Mouse (Mus musculus) kidney, postnatal 0 days (tissue): ENCODE results near the gene 6430571L13Rik. TPM values are rescaled to one million over a fixed set of nuclear protein-coding genes. Genes with fewer than 3 reads are reported as not detected.

Source experiments
- ATAC-seq: fragments of 200-750 bp; cut with Nextera tagmentation; replicated peaks from 2 replicates; pipeline ENCODE4 v1.8.0; 2017; ENCODE audit warnings: low read depth, moderate number of reproducible peaks, moderate TSS enrichment, moderate library complexity; ENCODE audit not compliant: low FRiP score
- DNase-seq: peaks from one replicate; pipeline ENCODE4 v3.0.0-alpha.2; 2016; ENCODE audit warnings: low spot score
- H3K27ac ChIP-seq: fragments of 300-500 bp; sonication (generic); 2 replicates; pipeline ENCODE4 v1.5.1; 2014; ENCODE audit warnings: mild to moderate bottlenecking
- H3K27me3 ChIP-seq: fragments of 300-500 bp; sonication (generic); 2 replicates; pipeline ENCODE4 v1.6.1; 2014; ENCODE audit warnings: low read length, mixed read lengths; ENCODE audit not compliant: insufficient read depth
- H3K36me3 ChIP-seq: fragments of 300-500 bp; sonication (generic); 2 replicates; pipeline ENCODE4 v1.6.1; 2014; ENCODE audit warnings: low read length, mixed read lengths; ENCODE audit not compliant: insufficient read depth
- H3K4me1 ChIP-seq: fragments of 300-500 bp; sonication (generic); replicated peaks from 2 replicates; pipeline ENCODE4 v1.6.1; 2014; ENCODE audit warnings: antibody characterized with exemption, low read length, mixed read lengths; ENCODE audit not compliant: insufficient read depth
- H3K4me2 ChIP-seq: fragments of 300-500 bp; sonication (generic); 2 replicates; pipeline ENCODE4 v1.6.1; 2014; ENCODE audit warnings: mild to moderate bottlenecking, low read length, moderate library complexity, mixed read lengths
- H3K4me3 ChIP-seq: fragments of 300-500 bp; sonication (generic); replicated peaks from 2 replicates; pipeline ENCODE4 v1.5.1; 2014; ENCODE audit warnings: low read depth, low read length
- H3K9ac ChIP-seq: fragments of 300-500 bp; sonication (generic); 2 replicates; pipeline ENCODE4 v1.6.1; 2014; ENCODE audit warnings: low read depth, low read length
- H3K9me3 ChIP-seq: fragments of 300-500 bp; sonication (generic); replicated peaks from 2 replicates; pipeline ENCODE4 v1.6.1; 2016; ENCODE audit warnings: low read length, inconsistent platforms, mixed read lengths
- CTCF ChIP-seq: IDR thresholded peaks from 2 replicates; pipeline ENCODE4 v1.5.1; 2016; ENCODE audit warnings: antibody characterized with exemption, low read depth, mild to moderate bottlenecking, moderate library complexity
- WGBS: fragments of 180-500 bp; shearing (Covaris S2); extraction: QIAGEN DNeasy Blood & Tissue Kit; methylation state at CpG from one replicate; pipeline ENCODE4 v1.1.7; 2014; 5-methylcytosine and 5-hydroxymethylcytosine counted together
- polyA plus RNA-seq: library from polyadenylated mRNA; unstranded; fragments of >200 nt; fragmentation: Nextera tagmentation; extraction: Ambion mirVana; gene quantifications from 2 replicates; pipeline ENCODE4 v1.2.1, GENCODE M21; 2015

6430571L13Rik gene
- polyA plus RNA-seq, 1 experiment from 2014 or later: 2.0 TPM

GRCm38 (mm10) chr9:107354826-107355225, 14.4 kb downstream of the 6430571L13Rik start:
- no peaks in the 10 kb centered on the region for H3K4me1 ChIP-seq
- no peaks in the 10 kb centered on the region for H3K9me3 ChIP-seq
- DNase-seq: no peak
- no peak for ATAC-seq
- no peak overlapping the region for H3K4me2 ChIP-seq
- H3K36me3 ChIP-seq: no peaks in the 10 kb centered on the region
- H3K27ac ChIP-seq: no peak overlapping the region
- H3K9ac ChIP-seq: no peak overlapping the region
- peaks cover 5% of the 10 kb centered on the region for H3K27me3 ChIP-seq
- TF ChIP-seq CTCF: no peak
- 67% methylated on average over 1 of the region's 1 CpGs for WGBS
- no peak overlapping the region for H3K4me3 ChIP-seq

- Histone ChIP-seq H3K36me3 (no peaks in the 10 kb centered on the region), H3K9me3 (no peaks in the 10 kb centered on the region), H3K4me1 (0 out of 2 replicates have a peak, but pooled peaks cover 4% of the 10 kb centered on the region), H3K27me3 (peaks cover 5% of the 10 kb centered on the region), H3K9ac (no peak overlapping the region), H3K4me2 (no peak overlapping the region), H3K4me3 (no peak overlapping the region), H3K27ac (no peak overlapping the region)
- TF ChIP-seq CTCF: peak; percentile 69
- ATAC-seq: no peak
- WGBS: 53% methylated on average over 7 of the region's 7 CpGs
- DNase-seq: peak; percentile 75
Observed at GRCm38 (mm10) chr9:107355870-107356765, 15.7 kb downstream of the 6430571L13Rik start.

- Histone ChIP-seq H3K4me2 (no peak overlapping the region), H3K9ac (no peak overlapping the region), H3K27ac (no peak overlapping the region), H3K9me3 (no peaks in the 10 kb centered on the region), H3K4me1 (0 out of 2 replicates have a peak, but pooled peaks cover 4% of the 10 kb centered on the region), H3K36me3 (no peaks in the 10 kb centered on the region), H3K4me3 (no peak overlapping the region), H3K27me3 (peaks cover 5% of the 10 kb centered on the region)
- WGBS: 24% methylated on average over 5 of the region's 5 CpGs
- no peak for ATAC-seq
- DNase-seq: peak; percentile 77
- TF ChIP-seq CTCF: peak; percentile 94
Observed at GRCm38 (mm10) chr9:107357651-107358050, 17.2 kb downstream of the 6430571L13Rik start.

GRCm38 (mm10) chr9:107360989-107361388, 20.6 kb downstream of the 6430571L13Rik start:
- H3K9me3 ChIP-seq: no peaks in the 10 kb centered on the region
- DNase-seq: peak; percentile 58
- peaks cover 5% of the 10 kb centered on the region for H3K27me3 ChIP-seq
- no peak overlapping the region for H3K4me2 ChIP-seq
- H3K9ac ChIP-seq: no peak overlapping the region
- peak; percentile 45; the same call in 1 of the 2 replicates for ATAC-seq
- no peak overlapping the region for H3K27ac ChIP-seq
- H3K4me1 ChIP-seq: 0 out of 2 replicates have a peak, but pooled peaks cover 4% of the 10 kb centered on the region
- no peak overlapping the region for H3K4me3 ChIP-seq
- no peaks in the 10 kb centered on the region for H3K36me3 ChIP-seq
- TF ChIP-seq CTCF: no peak
- 13% methylated on average over 3 of the region's 3 CpGs for WGBS

GRCm38 (mm10) chr9:107366644-107367043, 26.2 kb downstream of the 6430571L13Rik start:
- no peak overlapping the region for H3K9ac ChIP-seq
- no peak overlapping the region for H3K27ac ChIP-seq
- WGBS: 6% methylated on average over 3 of the region's 3 CpGs
- H3K4me1 ChIP-seq: no peaks in the 10 kb centered on the region
- no peaks in the 10 kb centered on the region for H3K9me3 ChIP-seq
- H3K27me3 ChIP-seq: no peaks in the 10 kb centered on the region
- H3K36me3 ChIP-seq: no peaks in the 10 kb centered on the region
- 0 out of 2 replicates have a peak, but pooled peaks have one; percentile 17 for ATAC-seq
- peak; percentile 61 for DNase-seq
- no peak overlapping the region for H3K4me3 ChIP-seq
- H3K4me2 ChIP-seq: no peak overlapping the region
- TF ChIP-seq CTCF: peak; percentile 92

- Histone ChIP-seq H3K27ac (no peak overlapping the region), H3K27me3 (no peaks in the 10 kb centered on the region), H3K4me3 (no peak overlapping the region), H3K9me3 (no peaks in the 10 kb centered on the region), H3K4me2 (no peak overlapping the region), H3K4me1 (no peaks in the 10 kb centered on the region), H3K36me3 (no peaks in the 10 kb centered on the region), H3K9ac (no peak overlapping the region)
- DNase-seq: no peak
- 69% methylated on average over 1 of the region's 1 CpGs for WGBS
- ATAC-seq: no peak
- no peak for TF ChIP-seq CTCF
Observed at GRCm38 (mm10) chr9:107368302-107368701, 27.9 kb downstream of the 6430571L13Rik start.
